Mouse (Mus musculus): ENCODE data around the gene Specc1. TPM values are rescaled to one million over a fixed set of nuclear protein-coding genes. Genes with fewer than 3 reads are reported as not detected.

Specc1 gene
- total and polyA plus RNA-seq, 3 experiments: 2.5 to 5.8 TPM; not detected in 1

- Histone ChIP-seq H3K36me3 (ENCODE audit: control insufficient read depth in 1 of 2, insufficient read depth in 2 of 2, low read length in 2 of 2) (peaks cover 0 to 13% of the 10 kb centered on the region in 2 experiments; a peak in 2 of 4 replicates), H3K4me1 (ENCODE audit: control insufficient read depth in 1 of 2, insufficient read depth in 2 of 2, low read length in 2 of 2) (peaks cover 0 to 16% of the 10 kb centered on the region in 2 experiments; a peak in 3 of 4 replicates), H3K79me2 (ENCODE audit: control insufficient read depth, insufficient read depth, low read length, poor library complexity) (no peaks in the 10 kb centered on the region), H3K27me3 (ENCODE audit: control insufficient read depth in 1 of 2, insufficient read depth in 2 of 2, low read length in 2 of 2) (no peaks in the 10 kb centered on the region), H3K9ac (ENCODE audit: control insufficient read depth, low read depth, low read length, poor library complexity, severe bottlenecking) (peak overlapping the region; percentile 71), H3K27ac (ENCODE audit: control insufficient read depth, low read depth, low read length) (no peak overlapping the region), H3K9me3 (replicated peaks; ENCODE audit: insufficient read depth, low read length) (no peaks in the 10 kb centered on the region), H3K4me3 (ENCODE audit: control insufficient read depth in 1 of 2, insufficient read depth in 1 of 2, low read depth in 2 of 2, low read length in 2 of 2) (peak overlapping the region; percentile 76 to 79)
- DNase-seq (ENCODE audit: low read depth, low spot score): peak; percentile 61
- TF ChIP-seq POLR2AphosphoS2 (IDR thresholded peaks at IDR 0.05; ENCODE audit: low read length) (no peak), RCOR1 (IDR thresholded peaks at IDR 0.05; ENCODE audit: low read depth, low read length) (0 out of 2 replicates have a peak, but pooled peaks have one; percentile 21), MAFK (IDR thresholded peaks at IDR 0.05; ENCODE audit: borderline replicate concordance, low read depth, low read length) (0 out of 2 replicates have a peak, but pooled peaks have one; percentile 30), TAL1 (IDR thresholded peaks at IDR 0.05; ENCODE audit: low read length) (no peak), NELFE (IDR thresholded peaks at IDR 0.05; ENCODE audit: low read depth, low read length) (no peak; the same call in 1 of the 2 replicates), SIN3A (IDR thresholded peaks at IDR 0.05; ENCODE audit: low read length) (peak; percentile 37; the same call in 1 of the 2 replicates), JUND (IDR thresholded peaks at IDR 0.05; ENCODE audit: low read depth, low read length) (no peak), ZKSCAN1 (IDR thresholded peaks at IDR 0.05; ENCODE audit: low read depth, low read length) (peak; percentile 46; the same call in 1 of the 2 replicates), TBP (IDR thresholded peaks at IDR 0.05; ENCODE audit: low read depth, low read length) (peak; percentile 97), UBTF (IDR thresholded peaks at IDR 0.05; ENCODE audit: borderline replicate concordance, insufficient read depth, low read depth, low read length) (no peak), ETS1 (IDR thresholded peaks at IDR 0.05; ENCODE audit: low read depth, low read length) (no peak), USF2 (IDR thresholded peaks at IDR 0.05; ENCODE audit: borderline replicate concordance in 1 of 2, insufficient read depth in 1 of 2, low read depth in 1 of 2, low read length in 2 of 2) (no peak), ZC3H11A (IDR thresholded peaks at IDR 0.05; ENCODE audit: low read depth, low read length) (no peak), NRF1 (IDR thresholded peaks at IDR 0.05; ENCODE audit: insufficient read depth, low read depth, low read length, poor library complexity, severe bottlenecking) (no peak), GATA1 (IDR thresholded peaks at IDR 0.05; ENCODE audit: low read depth, low read length) (no peak), KAT2A (conservative IDR thresholded peaks at IDR 0.05; ENCODE audit: low read depth, low read length) (no peak; the same call in 1 of the 2 replicates), RAD21 (IDR thresholded peaks at IDR 0.05; ENCODE audit: low read depth, low read length) (no peak), ZMIZ1 (IDR thresholded peaks at IDR 0.05; ENCODE audit: low read depth, low read length) (no peak), MEF2A (IDR thresholded peaks at IDR 0.05; ENCODE audit: extremely low read depth, insufficient replicate concordance, low read depth, low read length, poor library complexity, severe bottlenecking) (no peak), EP300 (IDR thresholded peaks at IDR 0.05; ENCODE audit: low read depth in 1 of 2, low read length in 2 of 2) (no peak), CHD2 (IDR thresholded peaks at IDR 0.05; ENCODE audit: low read length) (no peak), MYB (IDR thresholded peaks at IDR 0.05; ENCODE audit: low read depth, low read length) (no peak), MAZ (IDR thresholded peaks at IDR 0.05; ENCODE audit: low read depth, low read length) (peak; percentile 60; the same call in 1 of the 2 replicates), CHD1 (IDR thresholded peaks at IDR 0.05; ENCODE audit: low read depth, low read length) (peak; percentile 86; the same call in 1 of the 2 replicates), USF1 (IDR thresholded peaks at IDR 0.05; ENCODE audit: low read depth, low read length) (no peak), CTCF (IDR thresholded peaks at IDR 0.05 in 2 of 3, conservative IDR thresholded peaks at IDR 0.05 in 1 of 3; ENCODE audit: control insufficient read depth in 1 of 3, insufficient read depth in 1 of 3, low read depth in 2 of 3, low read length in 3 of 3, poor library complexity in 1 of 3, severe bottlenecking in 1 of 3) (no peak), HCFC1 (IDR thresholded peaks at IDR 0.05; ENCODE audit: low read depth, low read length) (no peak), POLR2AphosphoS5 (IDR thresholded peaks at IDR 0.05; ENCODE audit: borderline replicate concordance, low read depth, low read length) (no peak), MYC (IDR thresholded peaks at IDR 0.05; ENCODE audit: low read depth, low read length) (0 out of 2 replicates have a peak, but pooled peaks have one; percentile 33), ELF1 (IDR thresholded peaks at IDR 0.05; ENCODE audit: low read depth, low read length) (no peak), MXI1 (IDR thresholded peaks at IDR 0.05; ENCODE audit: low read depth, low read length) (peak; percentile 52; the same call in 1 of the 2 replicates), BHLHE40 (IDR thresholded peaks at IDR 0.05; ENCODE audit: borderline replicate concordance, low read depth, low read length) (no peak), TCF12 (IDR thresholded peaks at IDR 0.05; ENCODE audit: low read depth, low read length) (0 out of 2 replicates have a peak, but pooled peaks have one; percentile 8), SMC3 (IDR thresholded peaks at IDR 0.05; ENCODE audit: low read depth, low read length) (no peak), POLR2A (IDR thresholded peaks at IDR 0.05; ENCODE audit: control insufficient read depth in 1 of 2, insufficient read depth in 1 of 2, low read depth in 1 of 2, low read length in 2 of 2, poor library complexity in 1 of 2) (no peak), ZNF384 (IDR thresholded peaks at IDR 0.05; ENCODE audit: low read depth, low read length) (peak; percentile 86)
These were observed 291.3 kb downstream of the Specc1 start for GRCm38 (mm10) chr11:62247759-62248400.
